Mouse (Mus musculus): ENCODE measurements around the gene Ppargc1a. TPM values are rescaled to one million over a fixed set of nuclear protein-coding genes. Genes with fewer than 3 reads are reported as not detected.
A peak's percentile ranks its signal among the peaks of the same experiment; 100 is the strongest.

Ppargc1a gene
- polyA plus RNA-seq, 1 experiment from 2014 or later, result 6.0 TPM

DNA sequence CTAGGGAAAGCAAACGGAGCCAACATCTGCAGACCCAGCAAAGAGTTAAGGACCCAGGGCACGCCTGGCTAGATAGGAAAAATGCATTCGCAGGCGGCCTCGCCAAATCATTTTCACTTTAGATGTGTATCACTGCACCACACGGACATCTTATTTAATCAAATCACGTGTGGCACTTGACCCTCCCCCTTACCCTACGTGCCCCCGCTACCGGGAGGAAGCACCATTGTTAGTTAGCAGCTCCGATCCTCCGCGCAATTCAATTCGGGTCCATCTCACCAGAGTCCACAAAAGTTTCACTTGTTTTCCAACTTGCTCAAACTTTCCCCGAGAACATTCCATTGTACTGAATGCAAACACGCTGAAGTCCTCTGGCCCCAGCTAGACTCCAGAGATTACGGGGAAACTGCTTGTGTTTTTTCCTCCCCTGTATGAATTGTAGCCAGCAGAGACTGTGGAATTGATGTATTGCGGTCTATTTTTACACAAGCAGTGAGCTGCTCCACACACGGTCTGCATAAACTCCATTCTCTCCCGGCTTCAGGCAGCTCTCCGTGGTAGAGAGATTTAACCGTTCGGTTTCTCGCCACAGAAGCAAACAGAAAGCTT, 14.9 kb downstream of the Ppargc1a start:
- H3K9ac ChIP-seq, result peak overlapping the region; percentile 31
- H3K4me2 ChIP-seq (replicated peaks), result peak overlapping the region; percentile 63
- H3K4me1 ChIP-seq, result peaks cover 10% of the 10 kb centered on the region
- no peaks in the 10 kb centered on the region for H3K27me3 ChIP-seq
- peak overlapping the region; percentile 59 for H3K4me3 ChIP-seq (replicated peaks)
- ATAC-seq (ENCODE audit: insufficient number of reproducible peaks, low FRiP score, low TSS enrichment, low read depth), result peak; percentile 66; the same call in 1 of the 2 replicates
- no peaks in the 10 kb centered on the region for H3K36me3 ChIP-seq
- H3K27ac ChIP-seq (replicated peaks), result peak overlapping the region; percentile 90
- no peaks in the 10 kb centered on the region for H3K9me3 ChIP-seq (replicated peaks)
- 0% methylated on average over 24 of the region's 24 CpGs for WGBS

DNA sequence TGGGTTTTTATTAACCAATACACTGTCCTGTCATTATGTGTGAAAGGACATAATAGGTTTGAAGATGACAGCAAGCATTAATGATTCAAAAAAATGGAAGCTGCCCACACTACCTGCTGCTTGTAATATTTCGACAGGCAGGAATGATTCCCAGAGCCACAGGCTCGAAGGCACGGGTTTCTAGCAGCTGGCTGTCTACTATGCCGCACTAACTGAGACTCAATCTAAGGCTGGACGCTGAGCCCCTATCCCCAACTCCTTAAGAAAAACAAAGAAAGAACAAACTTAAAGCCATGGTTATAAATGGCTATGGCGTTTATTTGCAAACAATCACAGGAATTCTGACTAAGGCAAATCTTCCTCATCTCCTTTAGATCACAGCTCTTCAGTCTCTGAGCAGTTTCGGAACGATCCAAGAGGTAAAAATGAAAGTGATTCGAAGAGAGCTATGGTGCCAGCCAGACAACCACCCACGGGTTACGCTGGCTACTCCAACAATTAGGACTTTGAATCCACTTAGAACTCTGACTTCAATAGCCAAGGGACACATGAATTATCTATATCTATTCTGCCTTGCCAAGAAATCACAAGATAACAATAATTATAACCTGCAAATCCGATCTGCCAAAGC, 15.6 kb downstream of the Ppargc1a start:
- peak overlapping the region; percentile 31 for H3K9ac ChIP-seq
- ATAC-seq (ENCODE audit: insufficient number of reproducible peaks, low FRiP score, low TSS enrichment, low read depth), result no peak
- no peaks in the 10 kb centered on the region for H3K9me3 ChIP-seq (replicated peaks)
- H3K27me3 ChIP-seq, result no peaks in the 10 kb centered on the region
- peak overlapping the region; percentile 59 for H3K4me3 ChIP-seq (replicated peaks)
- H3K36me3 ChIP-seq, result no peaks in the 10 kb centered on the region
- H3K4me2 ChIP-seq (replicated peaks), result peak overlapping the region; percentile 63
- peaks cover 10% of the 10 kb centered on the region for H3K4me1 ChIP-seq
- 9% methylated on average over 12 of the region's 12 CpGs for WGBS
- peak overlapping the region; percentile 90 for H3K27ac ChIP-seq (replicated peaks)

- Histone ChIP-seq H3K9me3 (replicated peaks) (no peaks in the 10 kb centered on the region), H3K4me2 (replicated peaks) (no peak overlapping the region), H3K9ac (no peak overlapping the region), H3K36me3 (no peaks in the 10 kb centered on the region), H3K27ac (replicated peaks) (no peak overlapping the region), H3K4me1 (no peaks in the 10 kb centered on the region), H3K27me3 (no peaks in the 10 kb centered on the region), H3K4me3 (replicated peaks) (no peak overlapping the region)
- ATAC-seq (ENCODE audit: insufficient number of reproducible peaks, low FRiP score, low TSS enrichment, low read depth), result no peak
- 59% methylated on average over 6 of the region's 6 CpGs for WGBS
Measured at GRCm38 (mm10) chr5:51547442-51548035, 20.0 kb downstream of the Ppargc1a start.

DNA sequence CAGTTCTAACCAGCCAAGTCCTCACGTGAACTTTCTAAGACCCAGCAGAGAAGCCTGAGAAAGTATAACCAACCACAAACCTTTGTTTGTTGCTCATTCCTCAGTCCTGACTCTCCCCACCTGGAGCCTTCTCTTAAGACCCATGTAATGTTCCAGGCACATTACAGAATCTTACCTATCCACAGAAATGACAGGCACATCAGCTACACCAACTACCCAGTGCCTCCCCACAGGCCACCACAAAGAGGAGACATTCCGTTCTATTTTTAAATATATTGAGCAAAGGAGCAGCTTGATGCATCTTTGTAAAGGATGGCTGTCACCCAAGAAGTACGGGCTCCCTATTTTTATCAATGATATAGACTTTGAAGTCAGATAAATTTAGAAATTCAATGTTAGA, 20.7 kb downstream of the Ppargc1a start:
- 68% methylated on average over 3 of the region's 3 CpGs for WGBS
- H3K9me3 ChIP-seq (replicated peaks), result no peaks in the 10 kb centered on the region
- H3K4me3 ChIP-seq (replicated peaks), result no peak overlapping the region
- no peak overlapping the region for H3K4me2 ChIP-seq (replicated peaks)
- no peak for ATAC-seq (ENCODE audit: insufficient number of reproducible peaks, low FRiP score, low TSS enrichment, low read depth)
- no peaks in the 10 kb centered on the region for H3K36me3 ChIP-seq
- no peaks in the 10 kb centered on the region for H3K4me1 ChIP-seq
- no peak overlapping the region for H3K27ac ChIP-seq (replicated peaks)
- H3K9ac ChIP-seq, result no peak overlapping the region
- no peaks in the 10 kb centered on the region for H3K27me3 ChIP-seq

DNA sequence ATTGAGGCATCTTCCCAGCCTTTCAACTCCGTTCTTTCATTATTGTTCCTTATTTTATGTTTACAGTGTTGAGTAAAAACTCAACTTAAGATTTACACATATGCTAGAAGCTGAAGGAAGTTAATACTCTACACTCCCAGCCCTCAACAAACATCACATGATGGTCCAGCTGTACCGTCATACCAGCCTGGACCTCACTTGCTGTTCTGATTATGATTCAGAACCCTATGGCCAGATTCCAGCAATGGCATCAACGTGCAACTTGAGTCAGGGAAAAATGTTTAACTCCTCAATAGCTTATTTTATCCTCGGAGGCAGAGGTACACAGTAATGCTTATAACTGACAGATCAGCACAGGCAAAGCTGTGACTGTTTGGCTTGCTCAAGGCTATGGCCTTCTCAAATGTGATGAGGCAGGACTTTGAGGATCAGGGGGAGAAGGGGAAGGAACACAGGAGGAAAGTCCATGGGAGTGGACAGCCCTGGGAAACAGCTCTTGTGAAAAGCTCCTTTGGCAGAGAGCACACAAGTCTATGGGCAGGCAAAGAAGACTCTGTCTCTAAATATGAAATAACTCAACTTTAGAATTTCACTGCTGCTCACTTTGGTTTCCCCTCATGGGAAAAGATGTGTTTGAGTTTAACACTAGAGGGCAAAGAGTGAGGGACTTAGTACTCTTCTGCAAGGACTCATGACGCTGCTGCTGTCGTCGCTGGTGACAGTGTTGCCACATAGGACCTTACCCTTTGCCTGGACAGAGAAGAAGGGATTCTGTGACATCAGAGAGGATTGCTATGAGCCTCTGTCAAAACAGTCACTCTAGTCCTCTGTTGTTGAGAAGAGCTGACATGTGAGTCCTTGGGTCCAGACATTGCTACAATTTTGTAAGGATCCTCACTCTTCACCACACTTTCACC, 22.1 kb downstream of the Ppargc1a start:
- H3K4me3 ChIP-seq (replicated peaks), result no peak overlapping the region
- H3K4me1 ChIP-seq, result no peaks in the 10 kb centered on the region
- H3K9me3 ChIP-seq (replicated peaks), result no peaks in the 10 kb centered on the region
- WGBS, result 66% methylated on average over 7 of the region's 7 CpGs
- no peaks in the 10 kb centered on the region for H3K36me3 ChIP-seq
- no peak overlapping the region for H3K27ac ChIP-seq (replicated peaks)
- no peak overlapping the region for H3K9ac ChIP-seq
- no peak for ATAC-seq (ENCODE audit: insufficient number of reproducible peaks, low FRiP score, low TSS enrichment, low read depth)
- no peaks in the 10 kb centered on the region for H3K27me3 ChIP-seq
- no peak overlapping the region for H3K4me2 ChIP-seq (replicated peaks)

DNA sequence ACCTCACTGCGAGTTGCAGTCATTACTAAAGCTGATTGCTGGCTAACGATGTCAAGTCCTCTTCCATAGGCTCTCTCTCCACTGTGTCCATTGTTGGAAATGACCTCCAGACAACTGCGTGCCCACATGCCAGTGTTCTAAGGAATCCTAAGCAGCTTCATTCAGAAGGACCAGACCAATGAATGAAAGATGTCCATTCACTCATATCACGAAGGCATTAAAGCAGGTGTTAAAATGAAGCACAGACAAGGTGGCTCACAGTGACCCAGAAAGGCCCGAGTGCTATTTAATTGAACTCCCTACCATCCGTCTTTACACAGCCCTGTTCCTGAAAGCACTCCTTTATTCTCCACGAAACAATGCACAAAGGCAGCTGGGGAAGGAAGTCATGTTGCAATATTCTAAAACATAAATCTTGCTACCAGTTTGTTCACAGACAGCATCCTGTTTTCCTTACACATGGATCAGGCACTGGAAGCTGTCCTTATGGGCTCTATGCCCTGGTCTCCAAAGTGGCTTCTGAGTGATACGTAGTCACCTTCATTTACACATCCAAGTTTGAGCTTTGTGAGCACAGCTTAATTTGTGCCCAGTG, 23.3 kb downstream of the Ppargc1a start:
- no peak for ATAC-seq (ENCODE audit: insufficient number of reproducible peaks, low FRiP score, low TSS enrichment, low read depth)
- 64% methylated on average over 8 of the region's 8 CpGs for WGBS
- Histone ChIP-seq H3K27ac (replicated peaks) (no peak overlapping the region), H3K4me3 (replicated peaks) (no peak overlapping the region), H3K9me3 (replicated peaks) (no peaks in the 10 kb centered on the region), H3K27me3 (no peaks in the 10 kb centered on the region), H3K9ac (no peak overlapping the region), H3K36me3 (no peaks in the 10 kb centered on the region), H3K4me1 (no peaks in the 10 kb centered on the region), H3K4me2 (replicated peaks) (no peak overlapping the region)

DNA sequence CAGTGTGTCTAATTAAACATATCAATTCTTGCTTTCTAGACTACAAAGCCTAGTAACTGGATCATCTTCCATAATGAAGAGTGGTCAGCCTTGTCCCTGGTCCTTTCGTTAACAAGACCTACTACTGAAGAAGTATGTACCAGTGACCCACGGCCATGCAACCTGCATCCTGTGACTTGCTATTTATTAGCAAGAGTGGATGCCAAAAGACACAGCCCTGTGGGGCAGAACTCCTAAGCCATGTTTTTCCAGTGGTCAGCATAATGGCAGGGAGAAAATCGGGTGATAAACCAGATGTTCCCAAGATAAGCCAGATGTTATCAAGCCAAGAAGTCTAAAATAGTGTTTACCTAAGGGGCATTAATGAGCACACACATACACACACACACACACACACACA, 26.0 kb downstream of the Ppargc1a start:
- H3K4me3 ChIP-seq (replicated peaks), result no peak overlapping the region
- H3K9ac ChIP-seq, result no peak overlapping the region
- no peaks in the 10 kb centered on the region for H3K4me1 ChIP-seq
- no peak overlapping the region for H3K27ac ChIP-seq (replicated peaks)
- no peak overlapping the region for H3K4me2 ChIP-seq (replicated peaks)
- H3K27me3 ChIP-seq, result no peaks in the 10 kb centered on the region
- no peaks in the 10 kb centered on the region for H3K36me3 ChIP-seq
- H3K9me3 ChIP-seq (replicated peaks), result no peaks in the 10 kb centered on the region
- 79% methylated on average over 3 of the region's 3 CpGs for WGBS
- ATAC-seq (ENCODE audit: insufficient number of reproducible peaks, low FRiP score, low TSS enrichment, low read depth), result no peak

GRCm38 (mm10) chr5:51540816-51541215, 26.7 kb downstream of the Ppargc1a start:
- Histone ChIP-seq H3K4me3 (replicated peaks) (no peak overlapping the region), H3K27ac (replicated peaks) (no peak overlapping the region), H3K4me2 (replicated peaks) (no peak overlapping the region), H3K36me3 (no peaks in the 10 kb centered on the region), H3K27me3 (no peaks in the 10 kb centered on the region), H3K9ac (no peak overlapping the region), H3K9me3 (replicated peaks) (no peaks in the 10 kb centered on the region), H3K4me1 (no peaks in the 10 kb centered on the region)
- 70% methylated on average over 4 of the region's 4 CpGs for WGBS
- ATAC-seq (ENCODE audit: insufficient number of reproducible peaks, low FRiP score, low TSS enrichment, low read depth), result no peak

GRCm38 (mm10) chr5:51539563-51539962, 28.0 kb downstream of the Ppargc1a start:
- H3K9me3 ChIP-seq (replicated peaks), result no peaks in the 10 kb centered on the region
- H3K27me3 ChIP-seq, result no peaks in the 10 kb centered on the region
- no peak overlapping the region for H3K4me2 ChIP-seq (replicated peaks)
- no peak overlapping the region for H3K9ac ChIP-seq
- no peaks in the 10 kb centered on the region for H3K4me1 ChIP-seq
- no peaks in the 10 kb centered on the region for H3K36me3 ChIP-seq
- no peak for ATAC-seq (ENCODE audit: insufficient number of reproducible peaks, low FRiP score, low TSS enrichment, low read depth)
- no peak overlapping the region for H3K4me3 ChIP-seq (replicated peaks)
- H3K27ac ChIP-seq (replicated peaks), result no peak overlapping the region

DNA sequence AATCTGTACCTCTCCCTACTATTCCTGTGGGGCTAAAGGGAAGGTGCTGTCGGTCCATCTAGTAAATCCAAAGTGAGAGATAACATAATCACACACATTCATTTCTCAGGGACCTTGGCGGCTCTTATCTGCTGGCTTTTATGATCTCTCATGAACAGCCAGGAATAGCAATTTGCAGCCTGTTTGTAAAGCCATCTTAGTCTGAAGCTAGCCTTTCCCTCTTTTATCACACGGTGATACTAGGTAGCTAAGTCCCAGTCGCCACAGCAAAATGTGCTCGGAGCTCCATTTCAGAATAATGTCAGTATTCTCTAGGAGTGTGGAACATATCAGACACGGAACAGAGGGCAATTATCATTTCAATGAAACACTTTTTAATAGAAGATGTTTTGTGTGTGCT, 29.2 kb downstream of the Ppargc1a start:
- no peak overlapping the region for H3K4me3 ChIP-seq (replicated peaks)
- H3K36me3 ChIP-seq, result no peaks in the 10 kb centered on the region
- no peaks in the 10 kb centered on the region for H3K27me3 ChIP-seq
- no peak for ATAC-seq (ENCODE audit: insufficient number of reproducible peaks, low FRiP score, low TSS enrichment, low read depth)
- H3K4me1 ChIP-seq, result no peaks in the 10 kb centered on the region
- WGBS, result 82% methylated on average over 6 of the region's 6 CpGs
- H3K4me2 ChIP-seq (replicated peaks), result no peak overlapping the region
- H3K9ac ChIP-seq, result no peak overlapping the region
- H3K9me3 ChIP-seq (replicated peaks), result no peaks in the 10 kb centered on the region
- no peak overlapping the region for H3K27ac ChIP-seq (replicated peaks)

- Histone ChIP-seq H3K27me3 (no peaks in the 10 kb centered on the region), H3K36me3 (no peaks in the 10 kb centered on the region), H3K4me1 (no peaks in the 10 kb centered on the region), H3K4me3 (replicated peaks) (no peak overlapping the region), H3K9me3 (replicated peaks) (no peaks in the 10 kb centered on the region), H3K4me2 (replicated peaks) (no peak overlapping the region), H3K27ac (replicated peaks) (no peak overlapping the region), H3K9ac (no peak overlapping the region)
- no peak for ATAC-seq (ENCODE audit: insufficient number of reproducible peaks, low FRiP score, low TSS enrichment, low read depth)
Measured at GRCm38 (mm10) chr5:51537646-51538030, 29.9 kb downstream of the Ppargc1a start.
